Comparison of ENCODE assay signal across 20 mouse cellular contexts in genomic region chr15:32596574-32596973, GRCm38 (mm10).
DNase-seq lines count a peak whose midpoint lies in the region; ATAC-seq and TF ChIP-seq lines count a peak whose summit lies in the region.
"Had no signal": no experiment of that assay in that cellular context is flagged by ENCODE, and none has a peak within 500 bp of the region (broad histone marks: within the 10 kb centered on the region; RNA-seq: fewer than 3 reads in every experiment).

No protein-coding gene starts in this region.

- ATAC-seq in forebrain, embryonic 14.5 days: peak; percentile 33; the same call in 1 of the 2 replicates
- no peak for ATAC-seq in forebrain, embryonic 11.5 days (replicated peaks; ENCODE audit: low FRiP score)
- ATAC-seq in hindbrain, embryonic 16.5 days: peak; percentile 22; the same call in 1 of the 2 replicates
- ATAC-seq in hindbrain, embryonic 12.5 days (ENCODE audit: low FRiP score): no peak
- peak; percentile 46; the same call in 1 of the 2 replicates for ATAC-seq in neural tube, embryonic 14.5 days (ENCODE audit: low read depth)
- ATAC-seq: activated CD4-positive, CD25-positive, alpha-beta regulatory T cell, adult 4 months; Patski had no signal

- H3K4me2 ChIP-seq in forebrain, embryonic 14.5 days (ENCODE audit: low read length): no peak overlapping the region
- H3K4me2 ChIP-seq in forebrain, embryonic 11.5 days (ENCODE audit: low read depth, low read length, severe bottlenecking): no peak overlapping the region
- no peak overlapping the region for H3K4me2 ChIP-seq in hindbrain, embryonic 16.5 days (ENCODE audit: low read length)
- H3K4me2 ChIP-seq in hindbrain, embryonic 12.5 days (replicated peaks): no peak overlapping the region
- H3K4me2 ChIP-seq in neural tube, embryonic 14.5 days (ENCODE audit: low read depth, low read length): no peak overlapping the region
- H3K4me2 ChIP-seq: heart, embryonic 11.5 days; heart, embryonic 15.5 days had no signal

- WGBS in forebrain, embryonic 14.5 days: 76% methylated on average over 6 of the region's 6 CpGs
- WGBS in forebrain, embryonic 11.5 days: 90% methylated on average over 6 of the region's 6 CpGs
- WGBS in hindbrain, embryonic 16.5 days: 72% methylated on average over 6 of the region's 6 CpGs
- 89% methylated on average over 6 of the region's 6 CpGs for WGBS in hindbrain, embryonic 12.5 days
- WGBS in neural tube, embryonic 14.5 days: 75% methylated on average over 6 of the region's 6 CpGs

- no peaks in the 10 kb centered on the region for H3K9me3 ChIP-seq in forebrain, embryonic 14.5 days (replicated peaks; ENCODE audit: control insufficient read depth, low read length)
- H3K9me3 ChIP-seq in forebrain, embryonic 11.5 days (ENCODE audit: control insufficient read depth, low read length): no peaks in the 10 kb centered on the region
- H3K9me3 ChIP-seq in hindbrain, embryonic 16.5 days (ENCODE audit: control insufficient read depth, low read length): no peaks in the 10 kb centered on the region
- H3K9me3 ChIP-seq in hindbrain, embryonic 12.5 days (replicated peaks): no peaks in the 10 kb centered on the region
- no peaks in the 10 kb centered on the region for H3K9me3 ChIP-seq in neural tube, embryonic 14.5 days (ENCODE audit: control insufficient read depth, low read length)
- H3K9me3 ChIP-seq: embryonic facial prominence, embryonic 10.5 days; heart, embryonic 15.5 days had no signal

- TF ChIP-seq POLR2A in brain, embryonic 14.5 days (IDR thresholded peaks at IDR 0.05; ENCODE audit: borderline replicate concordance, extremely low read depth, insufficient read depth, insufficient read length, poor library complexity, severe bottlenecking): no peak

- DNase-seq in forebrain, embryonic 14.5 days (ENCODE audit: low spot score): peak; percentile 14
- DNase-seq in forebrain, embryonic 11.5 days (ENCODE audit: low spot score): no peak
- no peak for DNase-seq in neural tube, embryonic 10.5 days (ENCODE audit: extremely low spot score, low spot score)
- peak; percentile 55 for DNase-seq in brain, embryonic 14.5 days (ENCODE audit: low read depth)
- no peak for DNase-seq in adrenal gland, postnatal 10 days
- DNase-seq: adrenal gland, postnatal 25 days; cerebellum, adult 2 months; cerebellum, postnatal 10 days; gastrocnemius, postnatal 14 days; heart, adult 2 months; heart, postnatal 14 days had no signal

- H3K4me3 ChIP-seq in forebrain, embryonic 14.5 days (ENCODE audit: low read depth, low read length): no peak overlapping the region
- no peak overlapping the region for H3K4me3 ChIP-seq in forebrain, embryonic 11.5 days (ENCODE audit: low read depth, low read length)
- H3K4me3 ChIP-seq in hindbrain, embryonic 16.5 days (ENCODE audit: low read length): no peak overlapping the region
- H3K4me3 ChIP-seq in hindbrain, embryonic 12.5 days: no peak overlapping the region
- no peak overlapping the region for H3K4me3 ChIP-seq in neural tube, embryonic 14.5 days (ENCODE audit: low read depth, low read length)
- H3K4me3 ChIP-seq: embryonic facial prominence, embryonic 10.5 days; heart, adult 2 months; heart, embryonic 15.5 days had no signal

- no peak for TF ChIP-seq CTCF in brain, embryonic 14.5 days (IDR thresholded peaks at IDR 0.05; ENCODE audit: borderline replicate concordance, extremely low read depth, insufficient read depth, insufficient read length)

- H3K36me3 ChIP-seq in forebrain, embryonic 14.5 days (ENCODE audit: control insufficient read depth, insufficient read depth, low read length): no peaks in the 10 kb centered on the region
- no peaks in the 10 kb centered on the region for H3K36me3 ChIP-seq in forebrain, embryonic 11.5 days (ENCODE audit: control insufficient read depth, insufficient read depth, low read length)
- no peaks in the 10 kb centered on the region for H3K36me3 ChIP-seq in hindbrain, embryonic 16.5 days (ENCODE audit: control insufficient read depth, insufficient read depth, low read length)
- no peaks in the 10 kb centered on the region for H3K36me3 ChIP-seq in hindbrain, embryonic 12.5 days
- H3K36me3 ChIP-seq in neural tube, embryonic 14.5 days (ENCODE audit: control insufficient read depth, insufficient read depth, low read length): no peaks in the 10 kb centered on the region
- H3K36me3 ChIP-seq: embryonic facial prominence, embryonic 10.5 days; heart, embryonic 15.5 days had no signal

- no peak overlapping the region for H3K27ac ChIP-seq in forebrain, embryonic 14.5 days (ENCODE audit: low read depth, low read length)
- H3K27ac ChIP-seq in forebrain, embryonic 11.5 days (ENCODE audit: low read depth, low read length): no peak overlapping the region
- no peak overlapping the region for H3K27ac ChIP-seq in hindbrain, embryonic 16.5 days (ENCODE audit: low read depth, low read length)
- H3K27ac ChIP-seq in hindbrain, embryonic 12.5 days: no peak overlapping the region
- no peak overlapping the region for H3K27ac ChIP-seq in neural tube, embryonic 14.5 days (ENCODE audit: low read depth, low read length)
- H3K27ac ChIP-seq: embryonic facial prominence, embryonic 10.5 days; heart, adult 2 months; heart, embryonic 15.5 days; hindbrain, postnatal 0 days had no signal

- H3K4me1 ChIP-seq in forebrain, embryonic 14.5 days (ENCODE audit: control insufficient read depth, insufficient read depth, low read length): peaks cover 16% of the 10 kb centered on the region
- no peaks in the 10 kb centered on the region for H3K4me1 ChIP-seq in forebrain, embryonic 11.5 days (replicated peaks; ENCODE audit: control insufficient read depth, insufficient read depth, low read length)
- H3K4me1 ChIP-seq in hindbrain, embryonic 16.5 days (ENCODE audit: control insufficient read depth, insufficient read depth, low read depth, low read length): peaks cover 10% of the 10 kb centered on the region
- no peaks in the 10 kb centered on the region for H3K4me1 ChIP-seq in hindbrain, embryonic 12.5 days
- 0 out of 2 replicates have a peak, but pooled peaks cover 3% of the 10 kb centered on the region for H3K4me1 ChIP-seq in neural tube, embryonic 14.5 days (ENCODE audit: control insufficient read depth, insufficient read depth, low read length)
- H3K4me1 ChIP-seq: embryonic facial prominence, embryonic 10.5 days; heart, embryonic 15.5 days had no signal

- no peak overlapping the region for H3K9ac ChIP-seq in forebrain, embryonic 14.5 days (ENCODE audit: low read length)
- H3K9ac ChIP-seq in forebrain, embryonic 11.5 days (ENCODE audit: low read length): no peak overlapping the region
- H3K9ac ChIP-seq in hindbrain, embryonic 16.5 days (ENCODE audit: low read depth, low read length): no peak overlapping the region
- H3K9ac ChIP-seq in hindbrain, embryonic 12.5 days: no peak overlapping the region
- no peak overlapping the region for H3K9ac ChIP-seq in neural tube, embryonic 14.5 days (replicated peaks; ENCODE audit: low read depth, low read length)
- H3K9ac ChIP-seq: heart, embryonic 15.5 days had no signal

- H3K27me3 ChIP-seq in forebrain, embryonic 14.5 days (replicated peaks; ENCODE audit: control insufficient read depth, insufficient read depth, low read length): no peaks in the 10 kb centered on the region
- H3K27me3 ChIP-seq in forebrain, embryonic 11.5 days (ENCODE audit: control insufficient read depth, insufficient read depth, low read length): no peaks in the 10 kb centered on the region
- H3K27me3 ChIP-seq in hindbrain, embryonic 16.5 days (replicated peaks; ENCODE audit: control insufficient read depth, insufficient read depth, low read length): no peaks in the 10 kb centered on the region
- no peaks in the 10 kb centered on the region for H3K27me3 ChIP-seq in hindbrain, embryonic 12.5 days
- no peaks in the 10 kb centered on the region for H3K27me3 ChIP-seq in neural tube, embryonic 14.5 days (ENCODE audit: control insufficient read depth, insufficient read depth, low read length)
- H3K27me3 ChIP-seq: heart, embryonic 15.5 days; Patski had no signal

Comparison
In these comparisons a context has a peak if more than half of its experiments do, and no peak if none do; other contexts are left out.
1. ATAC-seq: peak in forebrain, embryonic 14.5 days (single experiment), hindbrain, embryonic 16.5 days (single experiment) and neural tube, embryonic 14.5 days (single experiment); none in forebrain, embryonic 11.5 days (single experiment) and hindbrain, embryonic 12.5 days (single experiment).
2. DNase-seq: peak in forebrain, embryonic 14.5 days (single experiment) and brain, embryonic 14.5 days (single experiment); none in forebrain, embryonic 11.5 days (single experiment), neural tube, embryonic 10.5 days (single experiment) and adrenal gland, postnatal 10 days (single experiment).